Mouse (Mus musculus): ENCODE measurements around the gene Olfr707.
"Not testable (repeated sequence)": the region's sequence is repeated elsewhere in the genome, so short reads cannot be mapped to it uniquely, and the experiment has no call there.

Olfr707 gene

DNA sequence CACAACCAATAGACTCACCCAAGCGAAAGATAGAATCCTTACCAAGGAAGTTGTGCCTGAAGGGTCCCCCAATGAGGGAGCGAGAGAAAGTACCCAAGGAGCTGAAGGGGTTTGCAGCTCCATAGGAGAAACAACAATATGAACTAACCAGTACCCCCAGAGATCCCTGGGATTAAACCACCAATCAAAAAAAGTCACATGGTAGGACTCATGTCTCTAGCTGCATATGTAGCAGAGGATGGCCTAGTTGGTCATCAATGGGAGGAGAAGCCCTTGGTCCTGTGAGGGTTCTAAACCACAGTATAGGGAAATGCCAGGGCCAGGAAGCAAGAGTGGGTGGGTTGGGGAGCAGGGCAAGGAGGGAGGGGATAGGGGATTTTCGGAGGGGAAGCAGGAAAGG is at the start of gene Olfr707:
TSS of gene Olfr707 (minus strand) at position 101 of the 400 bp plus-strand sequence.
- DNase-seq (ENCODE audit: low spot score): not testable (repeated sequence)

DNA sequence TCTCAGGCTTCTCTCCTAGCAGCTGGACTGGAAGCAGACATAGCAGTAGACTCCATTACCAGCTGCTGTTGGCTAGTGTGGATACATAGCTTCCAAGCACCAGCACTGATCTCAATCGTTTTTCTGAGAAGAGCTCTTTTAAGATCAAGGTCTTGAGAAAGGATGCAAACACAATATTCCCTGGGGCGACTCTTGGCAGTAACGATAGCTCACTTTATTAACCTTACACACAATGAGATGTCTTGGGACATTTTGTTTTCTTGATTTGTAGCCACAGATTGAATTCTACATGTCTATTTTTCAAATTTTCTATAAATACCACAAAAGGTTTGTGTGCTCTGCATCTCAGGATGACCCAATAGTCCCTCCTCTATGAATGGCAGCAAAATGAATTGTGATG is 47.2 kb upstream of the Olfr707 start, which contains the start of gene Olfr710:
TSS of gene Olfr710 (minus strand) at position 101 of the 400 bp plus-strand sequence.
- DNase-seq (ENCODE audit: low spot score): no peak

DNA sequence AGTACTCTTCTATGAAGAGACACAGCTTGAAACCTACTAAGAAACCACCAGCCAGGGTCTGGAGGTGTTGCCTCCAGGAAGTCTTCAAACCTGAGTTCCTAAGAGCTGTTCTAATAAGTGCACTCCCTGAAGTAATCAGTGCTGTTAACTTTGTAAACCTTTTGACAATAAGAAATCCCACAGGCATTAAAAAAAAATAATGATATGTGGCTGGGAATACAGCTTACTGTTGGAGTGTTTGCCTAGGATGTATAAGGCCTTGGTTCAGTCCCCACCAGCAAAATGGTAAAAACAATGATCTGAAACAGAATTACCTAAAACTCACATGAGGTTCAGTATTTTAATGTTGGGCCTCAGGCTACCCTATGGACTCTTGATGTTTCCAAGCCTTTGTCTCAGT is 31.1 kb upstream of the Olfr707 start, which contains the start of gene Olfr709-ps1:
TSS of gene Olfr709-ps1 (minus strand) at position 101 of the 400 bp plus-strand sequence.
- no peak for DNase-seq (ENCODE audit: low spot score)

DNA sequence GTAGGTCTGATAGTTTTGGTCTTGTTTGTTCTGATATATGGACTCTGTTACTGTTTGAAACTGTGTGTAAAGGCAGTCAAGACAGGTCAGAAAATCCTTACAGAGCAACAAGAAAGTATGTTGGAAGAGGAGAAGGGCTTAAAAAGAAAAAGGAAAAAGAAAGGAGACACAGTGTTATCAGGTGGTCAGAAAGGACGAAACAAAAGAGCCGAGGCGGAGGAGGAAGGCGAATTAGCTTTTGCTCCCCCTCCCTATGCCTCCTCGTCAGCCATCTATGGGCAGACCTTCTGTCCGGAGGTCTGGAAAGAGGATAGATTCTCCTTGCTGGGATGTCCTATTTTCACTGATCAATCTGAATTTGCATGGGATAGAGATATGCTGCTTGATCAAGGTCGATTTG is 19.9 kb upstream of the Olfr707 start:
- DNase-seq (ENCODE audit: low spot score): not testable (repeated sequence)

DNA sequence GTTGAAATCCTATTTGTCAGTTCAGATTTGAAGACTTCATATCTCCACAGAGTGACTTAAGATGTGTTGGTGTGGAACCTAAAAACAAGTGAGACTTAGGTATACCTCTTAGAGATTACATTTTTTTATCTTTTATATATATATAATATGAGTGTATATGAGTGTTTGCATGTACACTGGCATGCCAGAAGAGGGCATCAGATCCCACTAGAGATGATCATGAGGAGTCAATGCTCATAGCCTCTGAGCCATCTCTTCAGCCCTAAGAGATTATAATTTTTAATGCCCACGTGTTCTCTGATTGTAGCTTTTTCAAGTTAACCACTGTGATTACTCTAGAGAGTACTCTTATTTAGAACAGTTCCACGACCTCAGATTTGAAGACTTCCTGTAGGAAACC is 6.6 kb upstream of the Olfr707 start, which contains the start of gene Olfr1532-ps1:
TSS of gene Olfr1532-ps1 (plus strand) at position 326 of the 400 bp plus-strand sequence.
- no peak for DNase-seq (ENCODE audit: low spot score)

- DNase-seq (ENCODE audit: low spot score): no peak
Observed at GRCm38 (mm10) chr7:106888062-106888461, 13.0 kb downstream of the Olfr707 start, which contains the start of gene Olfr706. Gene Olfr706, minus strand, starts transcription at chr7:106888162.

DNA sequence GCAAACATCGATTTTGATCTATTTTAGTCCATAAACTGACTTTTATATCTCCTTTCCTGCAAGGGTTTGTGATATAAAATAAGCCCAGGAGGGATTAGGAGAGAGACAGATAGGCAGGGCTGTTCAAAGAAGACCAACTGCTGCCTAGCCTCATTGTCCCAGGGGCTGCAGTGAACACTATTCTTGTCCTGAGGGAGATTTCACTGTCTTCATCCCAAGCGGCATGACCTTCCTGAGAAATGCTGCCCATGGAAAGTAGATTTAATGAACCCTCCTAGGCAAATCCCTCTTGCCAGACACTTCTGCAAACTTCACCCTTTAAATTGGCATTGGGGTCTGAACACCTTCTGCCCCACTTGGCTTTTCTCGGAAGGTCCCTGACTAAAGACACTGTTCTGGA is 24.2 kb downstream of the Olfr707 start, which contains the start of gene Olfr705:
TSS of gene Olfr705 (minus strand) at position 101 of the 400 bp plus-strand sequence.
- DNase-seq (ENCODE audit: low spot score): no peak

- DNase-seq (ENCODE audit: low spot score): no peak
Observed at GRCm38 (mm10) chr7:106862885-106863284, 38.2 kb downstream of the Olfr707 start, which contains the start of gene Olfr704. Gene Olfr704, plus strand, starts transcription at chr7:106863185.

DNA sequence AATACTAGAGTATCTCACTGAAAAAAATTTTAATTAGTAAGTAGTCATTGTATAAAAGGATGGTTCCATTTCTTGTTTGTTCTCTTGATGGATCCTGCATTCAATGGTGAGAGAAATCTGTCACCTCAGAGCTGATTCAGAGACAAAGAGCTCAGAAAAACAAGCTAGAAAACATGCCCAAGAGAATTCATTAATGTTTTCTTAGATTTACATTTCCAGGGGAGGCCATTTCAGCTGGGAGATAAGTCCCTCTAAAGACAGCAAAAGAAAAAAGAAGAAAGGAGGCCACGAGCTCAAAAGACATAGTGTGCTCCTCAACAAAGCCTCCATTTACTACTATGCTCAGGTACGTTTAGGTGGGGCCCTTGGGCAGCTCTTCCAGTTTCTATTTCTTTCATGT is 58.0 kb downstream of the Olfr707 start, which contains the start of gene Olfr703:
TSS of gene Olfr703 (plus strand) at position 301 of the 400 bp plus-strand sequence.
- DNase-seq (ENCODE audit: low spot score): no peak

Data from MN1 (cell line).